Mouse (Mus musculus) inflammation-experienced regulatory T-cells, adult 6 months (primary cell): Measurements from ENCODE around the gene Ppbp. TPM values are rescaled to one million over a fixed set of nuclear protein-coding genes. Genes with fewer than 3 reads are reported as not detected.
"Not testable (repeated sequence)": the region's sequence is repeated elsewhere in the genome, so short reads cannot be mapped to it uniquely, and the experiment has no call there.

Source experiments
- ATAC-seq: one replicate; pipeline ENCODE4 v1.8.0; 2017
- polyA plus RNA-seq, 3 experiments: library from polyadenylated mRNA; unstranded; fragments of 100-300 nt; shearing (Covaris generic); gene quantifications; one replicate each; pipeline ENCODE4 v1.2.1; 2017

Ppbp gene
- polyA plus RNA-seq, 3 experiments from 2014 or later, result 0.67 TPM; not detected in 2

GRCm38 (mm10) chr5:90788114-90788513, 19.8 kb downstream of the Ppbp start:
- no peak for ATAC-seq

GRCm38 (mm10) chr5:90789306-90790073, 21.2 kb downstream of the Ppbp start:
- no peak for ATAC-seq

GRCm38 (mm10) chr5:90790074-90790502, 21.8 kb downstream of the Ppbp start:
- ATAC-seq, result no peak

- ATAC-seq, result no peak
Observed at GRCm38 (mm10) chr5:90794195-90794625, 25.9 kb downstream of the Ppbp start, which contains the start of gene Cxcl15. Gene Cxcl15 (plus strand): TSS chr5:90794534.

DNA sequence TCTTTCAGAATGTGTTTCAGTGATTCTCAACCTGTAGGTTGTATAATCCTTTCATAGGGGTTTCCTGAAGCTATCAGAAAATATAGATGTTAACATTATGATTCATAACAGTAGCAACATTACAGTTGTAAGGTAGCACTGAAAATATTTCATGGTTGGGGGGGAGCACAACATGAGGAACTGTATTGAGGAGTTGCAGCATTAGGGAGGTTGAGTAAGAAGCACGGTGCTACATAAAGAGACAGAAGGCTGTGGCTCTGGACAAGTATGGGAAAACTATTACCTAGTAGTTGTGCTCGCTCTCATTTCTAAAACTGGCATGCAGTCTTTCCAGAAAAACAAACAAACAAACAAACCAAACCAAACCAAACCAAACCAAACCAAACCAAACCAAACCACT, 27.1 kb downstream of the Ppbp start:
- ATAC-seq, result not testable (repeated sequence)

GRCm38 (mm10) chr5:90804574-90804973, 36.3 kb downstream of the Ppbp start:
- no peak for ATAC-seq

GRCm38 (mm10) chr5:90806050-90806449, 37.7 kb downstream of the Ppbp start:
- ATAC-seq, result no peak

DNA sequence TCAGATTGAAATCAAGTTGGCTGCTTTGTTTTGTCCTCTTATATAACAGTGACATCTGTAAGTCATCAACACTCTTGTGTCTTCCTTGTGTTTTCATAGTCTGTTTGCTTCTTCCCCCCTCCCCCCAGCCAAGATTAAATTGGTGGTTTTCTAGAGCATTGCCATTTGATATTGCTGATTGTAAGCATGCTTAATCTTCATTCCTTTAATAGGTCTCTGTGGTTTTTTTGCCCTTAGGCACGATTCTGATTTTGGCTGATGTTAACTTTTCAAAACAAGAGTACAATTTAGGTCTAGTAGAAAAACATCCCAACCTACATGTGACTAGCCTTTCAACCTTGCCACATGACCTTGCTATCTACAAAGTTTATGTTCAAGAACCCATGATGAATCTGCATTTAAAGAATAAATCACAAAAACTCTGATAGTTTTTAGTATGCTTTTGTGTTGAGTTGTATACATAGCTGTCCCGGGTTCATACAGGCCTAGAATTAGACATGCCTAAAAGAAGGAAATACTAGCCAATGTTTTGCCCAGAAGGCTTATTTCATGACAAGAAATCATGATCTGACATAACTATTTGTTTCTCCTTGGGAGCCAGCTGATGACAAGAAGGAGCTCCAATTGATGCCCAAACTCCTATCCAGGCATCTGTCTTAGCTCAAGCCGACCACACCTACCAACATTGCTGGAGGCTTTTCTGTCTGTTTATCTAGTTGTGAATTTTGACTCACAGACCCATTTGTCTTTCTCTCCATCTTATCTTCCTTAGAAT, 39.0 kb downstream of the Ppbp start:
- no peak for ATAC-seq

Other genes starting within 250 kb of the Ppbp start
- not detected for gene Afm, start 249.6 kb upstream of the Ppbp start, polyA plus RNA-seq
- under 1 TPM in 1 of 3 experiments, not detected in 2; 0.30 TPM for gene 5830473C10Rik, start 207.4 kb upstream of the Ppbp start, polyA plus RNA-seq
- 1 to 10 TPM; 1.7 to 3.9 (median 2.1) TPM for gene Rassf6, start 127.9 kb upstream of the Ppbp start, polyA plus RNA-seq
- gene Cxcl5, start 9.2 kb upstream of the Ppbp start, polyA plus RNA-seq, result not detected
- gene Pf4, start 3.9 kb downstream of the Ppbp start, polyA plus RNA-seq, result not detected
- 1 to 10 TPM in 1 of 3 experiments, not detected in 2; 1.5 TPM for gene Cxcl3, start 17.6 kb downstream of the Ppbp start, polyA plus RNA-seq
- gene Cxcl15, start 26.0 kb downstream of the Ppbp start, polyA plus RNA-seq, result not detected
- not detected for gene Cxcl1, start 122.7 kb downstream of the Ppbp start, polyA plus RNA-seq
- gene Cxcl2, start 135.4 kb downstream of the Ppbp start, polyA plus RNA-seq, result under 1 TPM in 1 of 3 experiments, not detected in 2; 0.92 TPM
- 1 to 10 TPM in 2 of 3 experiments, under 1 TPM in 1; 0.80 to 2.3 (median 1.3) TPM for gene Mthfd2l, start 162.6 kb downstream of the Ppbp start, polyA plus RNA-seq